Comparison of ENCODE assay signal across 25 mouse cellular contexts in genomic region chr10:84571052-84571639, GRCm38 (mm10). TPM values are rescaled to one million over a fixed set of nuclear protein-coding genes. Genes with fewer than 3 reads are reported as not detected.
A peak's percentile ranks its signal among the peaks of the same experiment; 100 is the strongest.
DNase-seq lines count a peak whose midpoint lies in the region; ATAC-seq and TF ChIP-seq lines count a peak whose summit lies in the region.
"Had no signal": no experiment of that assay in that cellular context is flagged by ENCODE, and none has a peak within 500 bp of the region (broad histone marks: within the 10 kb centered on the region; RNA-seq: fewer than 3 reads in every experiment).

No protein-coding gene starts in this region.

- no peak overlapping the region for H3K4me3 ChIP-seq in myocyte
- H3K4me3 ChIP-seq in liver, embryonic 11.5 days (ENCODE audit: low read depth, low read length) = no peak overlapping the region
- H3K4me3 ChIP-seq: embryonic facial prominence, embryonic 15.5 days; forebrain, embryonic 10.5 days; heart, embryonic 10.5 days; hindbrain, embryonic 13.5 days; limb, embryonic 13.5 days; liver, embryonic 15.5 days; neural tube, embryonic 13.5 days had no signal

- 83% methylated on average over 10 of the region's 10 CpGs for WGBS in liver, embryonic 11.5 days

- TF ChIP-seq POLR2A in myocyte (IDR thresholded peaks at IDR 0.05; ENCODE audit: insufficient read length, low read depth) = no peak

- H3K4me2 ChIP-seq in myocyte (ENCODE audit: low read depth) = peak overlapping the region; percentile 45
- no peak overlapping the region for H3K4me2 ChIP-seq in liver, embryonic 11.5 days
- H3K4me2 ChIP-seq: embryonic facial prominence, embryonic 15.5 days; hindbrain, embryonic 13.5 days; limb, embryonic 13.5 days; liver, embryonic 15.5 days; neural tube, embryonic 13.5 days had no signal

- no peaks in the 10 kb centered on the region for H3K9me3 ChIP-seq in liver, embryonic 11.5 days (ENCODE audit: control insufficient read depth, low read length)
- H3K9me3 ChIP-seq: embryonic facial prominence, embryonic 15.5 days; forebrain, embryonic 10.5 days; G1E; heart, embryonic 10.5 days; hindbrain, embryonic 13.5 days; limb, embryonic 13.5 days; liver, embryonic 15.5 days; neural tube, embryonic 13.5 days had no signal

- no peak overlapping the region for H3K27ac ChIP-seq in liver, embryonic 11.5 days (ENCODE audit: low read depth, low read length)
- H3K27ac ChIP-seq: embryonic facial prominence, embryonic 15.5 days; forebrain, embryonic 10.5 days; heart, embryonic 10.5 days; hindbrain, embryonic 13.5 days; kidney, postnatal 0 days; limb, embryonic 13.5 days; liver, embryonic 15.5 days; neural tube, embryonic 13.5 days had no signal

- H3ac ChIP-seq in myocyte (ENCODE audit: control insufficient read depth, insufficient read length) = no peak overlapping the region

- no peaks in the 10 kb centered on the region for H3K79me2 ChIP-seq in myocyte (ENCODE audit: control insufficient read depth, insufficient read depth)

- H3K4me1 ChIP-seq in liver, embryonic 11.5 days (replicated peaks; ENCODE audit: control insufficient read depth, insufficient read depth, low read length) = peaks cover 8% of the 10 kb centered on the region

- H3K36me3 ChIP-seq in myocyte (ENCODE audit: control insufficient read depth, insufficient read depth) = no peaks in the 10 kb centered on the region
- no peaks in the 10 kb centered on the region for H3K36me3 ChIP-seq in liver, embryonic 11.5 days (ENCODE audit: control insufficient read depth, insufficient read depth, low read length)
- H3K36me3 ChIP-seq: embryonic facial prominence, embryonic 15.5 days; forebrain, embryonic 10.5 days; G1E; heart, embryonic 10.5 days; hindbrain, embryonic 13.5 days; limb, embryonic 13.5 days; liver, embryonic 15.5 days; neural tube, embryonic 13.5 days had no signal

- no peaks in the 10 kb centered on the region for H3K27me3 ChIP-seq in myocyte (ENCODE audit: control insufficient read depth, insufficient read depth, insufficient read length)
- no peaks in the 10 kb centered on the region for H3K27me3 ChIP-seq in liver, embryonic 11.5 days (replicated peaks; ENCODE audit: control insufficient read depth, insufficient read depth, low read length)
- H3K27me3 ChIP-seq: embryonic facial prominence, embryonic 15.5 days had no signal

- H3K9ac ChIP-seq in liver, embryonic 11.5 days (ENCODE audit: low read depth, low read length) = no peak overlapping the region
- H3K9ac ChIP-seq: embryonic facial prominence, embryonic 15.5 days; hindbrain, embryonic 13.5 days; limb, embryonic 13.5 days; liver, embryonic 15.5 days; neural tube, embryonic 13.5 days had no signal

- ATAC-seq in liver, embryonic 11.5 days (replicated peaks; ENCODE audit: low FRiP score) = no peak
- ATAC-seq: intestine, embryonic 16.5 days; midbrain, embryonic 16.5 days had no signal

- DNase-seq in adrenal gland, adult (ENCODE audit: inconsistent age in 2 of 2, low spot score in 1 of 2) = peak; percentile 35 to 45
- no peak for DNase-seq in adrenal gland, postnatal 4 days (ENCODE audit: low spot score in 2 of 2)
- peak; percentile 85 for DNase-seq in 416B (ENCODE audit: low read depth)
- peak; percentile 22 for DNase-seq in T-cell, adult 2 months (ENCODE audit: low spot score)
- no peak for DNase-seq in kidney, postnatal 4 days
- no peak for DNase-seq in kidney, postnatal 25 days
- no peak for DNase-seq in liver, embryonic 11.5 days (ENCODE audit: low spot score)
- DNase-seq: adrenal gland, postnatal 14 days; cerebellum, postnatal 10 days; gastrocnemius, postnatal 25 days; heart, postnatal 10 days; right cerebral cortex, postnatal 25 days; thymus, postnatal 14 days had no signal

TF ChIP-seq in myocyte, 11 proteins besides CTCF, POLR2A, EP300 and RAD21:
- TF ChIP-seq MYOD1 (IDR thresholded peaks at IDR 0.05; ENCODE audit: control insufficient read depth in 1 of 3, insufficient read length in 2 of 3, low read depth in 2 of 3) = no peak
- TF ChIP-seq SRF (IDR thresholded peaks at IDR 0.05; ENCODE audit: control insufficient read depth, insufficient read length, low read depth) = no peak
- no peak for TF ChIP-seq MAX (IDR thresholded peaks at IDR 0.05; ENCODE audit: low read depth)
- no peak for TF ChIP-seq USF1 (IDR thresholded peaks at IDR 0.05; ENCODE audit: low read depth)
- TF ChIP-seq MYOG (IDR thresholded peaks at IDR 0.05; ENCODE audit: control insufficient read depth in 1 of 3, insufficient read depth in 1 of 3, insufficient read length in 2 of 3, low read depth in 2 of 3) = no peak
- no peak for TF ChIP-seq TCF12 (IDR thresholded peaks at IDR 0.05; ENCODE audit: insufficient read depth, poor library complexity, severe bottlenecking)
- no peak for TF ChIP-seq E2F4 (IDR thresholded peaks at IDR 0.05; ENCODE audit: insufficient read depth)
- TF ChIP-seq POLR2AphosphoS2 (IDR thresholded peaks at IDR 0.05; ENCODE audit: insufficient read length, low read depth) = no peak
- no peak for TF ChIP-seq TCF3 (IDR thresholded peaks at IDR 0.05; ENCODE audit: insufficient read length, low read depth)
- no peak for TF ChIP-seq CEBPB (IDR thresholded peaks at IDR 0.05; ENCODE audit: insufficient read depth, poor library complexity, severe bottlenecking)
- no peak for TF ChIP-seq REST (IDR thresholded peaks at IDR 0.05; ENCODE audit: insufficient read depth, insufficient read length)

RNA-seq across cellular contexts. Expression of gene Tcp11l2, which starts 5.3 kb away (rescaled TPM):
- 10 to 100 TPM; 50.1 to 51.2 TPM for total RNA-seq in adrenal gland, postnatal 4 days (2021)
- polyA plus RNA-seq in myocyte (2012; fragmentation: generic; extraction: Trizol) = 10.3 TPM
- polyA plus RNA-seq in liver, embryonic 11.5 days (2014; fragmentation: Nextera tagmentation; extraction: Ambion mirVana) = 4.7 and 5.7 TPM in 2 replicates

RNA-seq across cellular contexts. Expression of gene Ckap4, which starts 37.3 kb away (rescaled TPM):
- total RNA-seq in adrenal gland, postnatal 4 days (2021) = 100 to 1,000 TPM in 1 of 2 experiments, 10 to 100 TPM in 1; 96.9 to 103 TPM
- 58.8 TPM for polyA plus RNA-seq in myocyte (2012; fragmentation: generic; extraction: Trizol)
- polyA plus RNA-seq in liver, embryonic 11.5 days (2014; fragmentation: Nextera tagmentation; extraction: Ambion mirVana) = 39.4 and 41.5 TPM in 2 replicates

RNA-seq across cellular contexts. Expression of gene Polr3b, which starts 50.9 kb away (rescaled TPM):
- 10 to 100 TPM; 28.5 to 31.6 TPM for total RNA-seq in adrenal gland, postnatal 4 days (2021)
- polyA plus RNA-seq in myocyte (2012; fragmentation: generic; extraction: Trizol) = 8.5 TPM
- polyA plus RNA-seq in liver, embryonic 11.5 days (2014; fragmentation: Nextera tagmentation; extraction: Ambion mirVana) = 15.8 and 16.5 TPM in 2 replicates

Comparison
In these comparisons a context has a peak if more than half of its experiments do, and no peak if none do; other contexts are left out.
1. DNase-seq: peak in adrenal gland, adult (2 of 2), 416B (single experiment) and T-cell, adult 2 months (single experiment); none in adrenal gland, postnatal 4 days (0 of 2), kidney, postnatal 4 days (0 of 2), kidney, postnatal 25 days (0 of 2) and liver, embryonic 11.5 days (single experiment).